Mouse (Mus musculus) urinary bladder, adult 2 months (tissue): ENCODE data around the gene Klra7. TPM values are rescaled to one million over a fixed set of nuclear protein-coding genes. Genes with fewer than 3 reads are reported as not detected.
"Not testable (repeated sequence)": the region's sequence is repeated elsewhere in the genome, so short reads cannot be mapped to it uniquely, and the experiment has no call there.

Experiments used
- DNase-seq: peaks from one replicate; pipeline ENCODE4 v3.0.0; 2022; ENCODE audit warnings: low spot score
- polyA plus RNA-seq: library from polyadenylated mRNA; depleted of rRNA; stranded (reverse); fragments of >200 nt; gene quantifications from 2 replicates; pipeline ENCODE4 v1.2.3, GENCODE M21; 2012; rRNA removed

The Klra7 gene
- 1.2 TPM in 2 replicates for polyA plus RNA-seq

- no peak for DNase-seq
Measured at GRCm38 (mm10) chr6:130233222-130233621, at the start of gene Klra7. Gene Klra7 (minus strand): TSS chr6:130233322.

- not testable (repeated sequence) for DNase-seq
Measured at GRCm38 (mm10) chr6:130281828-130282227, 48.7 kb upstream of the Klra7 start, which contains the start of gene Klra10. Gene Klra10 (minus strand): TSS chr6:130281928.

- DNase-seq = no peak
Measured at GRCm38 (mm10) chr6:130255326-130255725, 22.2 kb upstream of the Klra7 start.

GRCm38 (mm10) chr6:130237536-130237935 lies 4.4 kb upstream of the Klra7 start:
- DNase-seq = no peak

GRCm38 (mm10) chr6:130236635-130237034 lies 3.5 kb upstream of the Klra7 start:
- no peak for DNase-seq

- not testable (repeated sequence) for DNase-seq
Measured at GRCm38 (mm10) chr6:130197453-130197852, 35.7 kb downstream of the Klra7 start.

- DNase-seq = not testable (repeated sequence)
Measured at GRCm38 (mm10) chr6:130193012-130193411, 40.1 kb downstream of the Klra7 start, which contains the start of gene Klra9. Gene Klra9 (minus strand): TSS chr6:130193112.

Other genes with a start within 250 kb of the Klra7 start
- 0.06 TPM in 1 of 2 replicates, not detected in the other for gene Klra6, start 206.4 kb downstream of the Klra7 start, polyA plus RNA-seq
- 0.30 and 0.86 TPM in 2 replicates for gene Klra4, start 166.1 kb downstream of the Klra7 start, polyA plus RNA-seq
- 0.67 and 0.97 TPM in 2 replicates for gene Klra8, start 103.4 kb downstream of the Klra7 start, polyA plus RNA-seq
- gene Klra9, start 40.2 kb downstream of the Klra7 start, polyA plus RNA-seq = 0.63 and 0.74 TPM in 2 replicates
- gene Klra10, start 48.6 kb upstream of the Klra7 start, polyA plus RNA-seq = 0.12 and 0.15 TPM in 2 replicates
- gene Klra3, start 104.3 kb upstream of the Klra7 start, polyA plus RNA-seq = 0.22 and 0.26 TPM in 2 replicates
- gene Klra1, start 153.6 kb upstream of the Klra7 start, polyA plus RNA-seq = 0.12 and 0.19 TPM in 2 replicates